Mouse (Mus musculus) limb, embryonic 13.5 days (tissue): ENCODE data around the gene Clmp. TPM values are rescaled to one million over a fixed set of nuclear protein-coding genes. Genes with fewer than 3 reads are reported as not detected.

Experiments
- ATAC-seq: fragments of 200-750 bp; cut with Nextera tagmentation; 2 replicates; pipeline ENCODE4 v1.8.0; 2017; ENCODE audit warnings: low read depth, moderate number of reproducible peaks, moderate TSS enrichment; ENCODE audit not compliant: low FRiP score
- H3K27ac ChIP-seq: fragments of 300-500 bp; sonication (generic); 2 replicates; pipeline ENCODE4 v1.5.1; 2015; ENCODE audit warnings: inconsistent platforms, mild to moderate bottlenecking, moderate library complexity
- H3K27me3 ChIP-seq: fragments of 300-500 bp; sonication (generic); 2 replicates; pipeline ENCODE4 v1.6.1; 2015; ENCODE audit warnings: mild to moderate bottlenecking, inconsistent platforms
- H3K36me3 ChIP-seq: fragments of 300-500 bp; sonication (generic); 2 replicates; pipeline ENCODE4 v1.6.1; 2015; ENCODE audit warnings: inconsistent platforms, mild to moderate bottlenecking, moderate library complexity
- H3K4me1 ChIP-seq: fragments of 300-500 bp; sonication (generic); 2 replicates; pipeline ENCODE4 v1.6.1; 2015; ENCODE audit warnings: inconsistent platforms
- H3K4me2 ChIP-seq: fragments of 300-500 bp; sonication (generic); replicated peaks from 2 replicates; pipeline ENCODE4 v1.6.1; 2015; ENCODE audit warnings: inconsistent platforms, mild to moderate bottlenecking, moderate library complexity
- H3K4me3 ChIP-seq: fragments of 300-500 bp; sonication (generic); 2 replicates; pipeline ENCODE4 v1.5.1; 2015; ENCODE audit warnings: moderate library complexity, mild to moderate bottlenecking, inconsistent platforms
- H3K9ac ChIP-seq: fragments of 300-500 bp; sonication (generic); 2 replicates; pipeline ENCODE4 v1.6.1; 2015; ENCODE audit warnings: mild to moderate bottlenecking, inconsistent platforms
- H3K9me3 ChIP-seq: fragments of 300-500 bp; sonication (generic); 2 replicates; pipeline ENCODE4 v1.6.1; 2016; ENCODE audit warnings: inconsistent platforms
- WGBS: fragments of 180-500 bp; shearing (Covaris S2); methylation state at CpG from one replicate; pipeline ENCODE4 v1.1.7; 2015; 5-methylcytosine and 5-hydroxymethylcytosine counted together
- polyA plus RNA-seq: library from polyadenylated mRNA; unstranded; fragments of >200 nt; fragmentation: Nextera tagmentation; extraction: Ambion mirVana; gene quantifications from 2 replicates; pipeline ENCODE4 v1.2.1, GENCODE M21; 2015

Clmp gene
- polyA plus RNA-seq, 1 experiment from 2014 or later = 62.8 TPM

- WGBS = 70% methylated on average over 9 of the region's 9 CpGs
- no peaks in the 10 kb centered on the region for H3K9me3 ChIP-seq
- no peak for ATAC-seq
- H3K4me3 ChIP-seq = no peak overlapping the region
- H3K27me3 ChIP-seq = no peaks in the 10 kb centered on the region
- no peaks in the 10 kb centered on the region for H3K36me3 ChIP-seq
- H3K4me1 ChIP-seq = peaks cover 1% of the 10 kb centered on the region
- no peak overlapping the region for H3K27ac ChIP-seq
- H3K9ac ChIP-seq = no peak overlapping the region
- no peak overlapping the region for H3K4me2 ChIP-seq
Measured at GRCm38 (mm10) chr9:40666190-40666803, 19.5 kb upstream of the Clmp start.

GRCm38 (mm10) chr9:40670313-40670712 is 15.4 kb upstream of the Clmp start, which contains the start of gene Gm21915:
Gene Gm21915, plus strand, starts transcription at chr9:40670613.
- no peak for ATAC-seq
- H3K4me2 ChIP-seq = no peak within 1 kb of the TSS; the same call in 1 of the 2 replicates
- H3K4me1 ChIP-seq = peaks cover 15% of the 10 kb centered on the region
- H3K27ac ChIP-seq = no peak within 1 kb of the TSS; the same call in 1 of the 2 replicates
- no peaks in the 10 kb centered on the region for H3K36me3 ChIP-seq
- no peak within 1 kb of the TSS for H3K4me3 ChIP-seq
- 83% methylated on average over 3 of the region's 3 CpGs for WGBS
- no peaks in the 10 kb centered on the region for H3K27me3 ChIP-seq
- H3K9me3 ChIP-seq = no peaks in the 10 kb centered on the region
- H3K9ac ChIP-seq = no peak within 1 kb of the TSS

DNA sequence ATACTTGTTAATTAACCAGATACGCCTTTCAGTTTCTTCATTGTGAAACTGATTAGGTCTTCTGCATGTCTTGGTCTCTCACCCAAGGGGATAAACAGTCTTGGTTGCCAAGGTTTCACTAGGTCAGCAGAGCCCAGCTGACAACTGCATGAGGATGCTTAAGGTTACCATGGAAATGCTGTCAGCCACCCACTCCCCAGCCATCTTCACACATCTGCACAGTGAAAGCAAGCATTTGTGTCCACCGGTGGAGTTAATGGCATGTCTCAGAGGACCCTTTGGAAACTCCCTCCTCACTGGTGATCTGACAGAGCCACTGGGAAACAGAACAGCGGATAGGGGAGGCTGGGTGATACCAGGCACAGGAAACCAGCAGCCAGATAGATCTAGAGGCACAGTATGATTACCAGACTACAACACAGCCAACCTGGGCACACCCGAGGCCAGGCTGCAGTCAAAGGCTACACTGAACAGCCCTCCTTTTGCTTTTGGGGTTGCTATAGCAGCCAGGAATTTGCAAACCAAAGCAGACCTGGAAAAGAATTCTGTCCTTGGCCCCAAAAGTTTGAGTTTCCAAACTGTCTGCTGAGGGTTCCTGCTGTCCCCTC is 14.3 kb upstream of the Clmp start:
- H3K27ac ChIP-seq = no peak overlapping the region; the same call in 1 of the 2 replicates
- WGBS = 42% methylated on average over 4 of the region's 4 CpGs

GRCm38 (mm10) chr9:40675203-40675958 is 10.4 kb upstream of the Clmp start:
- no peaks in the 10 kb centered on the region for H3K27me3 ChIP-seq
- no peak for ATAC-seq
- H3K4me2 ChIP-seq = no peak overlapping the region
- no peaks in the 10 kb centered on the region for H3K36me3 ChIP-seq
- WGBS = 75% methylated on average over 12 of the region's 12 CpGs
- no peak overlapping the region for H3K9ac ChIP-seq
- H3K27ac ChIP-seq = peak overlapping the region; percentile 48; the same call in 1 of the 2 replicates
- H3K9me3 ChIP-seq = no peaks in the 10 kb centered on the region
- peaks cover 35% of the 10 kb centered on the region for H3K4me1 ChIP-seq
- no peak overlapping the region for H3K4me3 ChIP-seq

More for the DNA sequence above, 14.3 kb upstream of the Clmp start:
- peak overlapping the region; percentile 2; the same call in 1 of the 2 replicates for H3K4me2 ChIP-seq
- H3K9ac ChIP-seq = no peak overlapping the region
- H3K27me3 ChIP-seq = no peaks in the 10 kb centered on the region
- no peaks in the 10 kb centered on the region for H3K36me3 ChIP-seq
- peak; percentile 83; the same call in 1 of the 2 replicates for ATAC-seq
- H3K9me3 ChIP-seq = no peaks in the 10 kb centered on the region
- peaks cover 23% of the 10 kb centered on the region for H3K4me1 ChIP-seq
- H3K4me3 ChIP-seq = no peak overlapping the region

DNA sequence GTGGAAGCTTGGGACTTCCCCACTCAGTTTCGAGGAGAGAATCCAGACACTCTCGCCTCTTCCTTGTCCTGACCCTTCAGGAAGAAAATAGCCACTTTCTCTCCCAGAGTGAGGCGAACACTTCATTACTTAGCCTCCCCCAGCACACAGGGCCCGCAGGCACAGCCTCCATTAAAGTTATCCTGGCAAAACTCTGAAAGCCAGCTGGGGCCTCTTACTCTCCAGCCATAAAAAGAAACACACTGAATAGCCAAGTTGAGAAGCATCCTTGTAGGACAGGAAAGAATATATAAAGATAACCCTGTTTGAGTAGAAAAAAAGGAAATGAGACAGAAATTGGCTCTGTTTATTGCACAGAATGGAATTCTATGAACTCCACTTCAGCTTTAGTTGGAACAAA is 7.1 kb upstream of the Clmp start:
- Histone ChIP-seq H3K9ac (no peak overlapping the region), H3K4me3 (no peak overlapping the region), H3K4me2 (no peak overlapping the region), H3K27ac (peak overlapping the region; percentile 55; the same call in 1 of the 2 replicates), H3K9me3 (no peaks in the 10 kb centered on the region), H3K27me3 (no peaks in the 10 kb centered on the region), H3K36me3 (no peaks in the 10 kb centered on the region), H3K4me1 (peaks cover 26% of the 10 kb centered on the region)
- 54% methylated on average over 4 of the region's 4 CpGs for WGBS
- no peak for ATAC-seq

GRCm38 (mm10) chr9:40686421-40686899 is 698 bp downstream of the Clmp start:
- H3K9me3 ChIP-seq = no peaks in the 10 kb centered on the region
- H3K4me3 ChIP-seq = peak overlapping the region; percentile 90
- H3K27me3 ChIP-seq = no peaks in the 10 kb centered on the region
- H3K27ac ChIP-seq = peak overlapping the region; percentile 100
- peak; percentile 76 for ATAC-seq
- 0 out of 2 replicates have a peak, but pooled peaks cover 3% of the 10 kb centered on the region for H3K36me3 ChIP-seq
- H3K4me2 ChIP-seq = peak overlapping the region; percentile 92
- under 1% methylated on average over 23 of the region's 23 CpGs for WGBS
- peak overlapping the region; percentile 98 for H3K9ac ChIP-seq
- H3K4me1 ChIP-seq = peaks cover 41% of the 10 kb centered on the region

DNA sequence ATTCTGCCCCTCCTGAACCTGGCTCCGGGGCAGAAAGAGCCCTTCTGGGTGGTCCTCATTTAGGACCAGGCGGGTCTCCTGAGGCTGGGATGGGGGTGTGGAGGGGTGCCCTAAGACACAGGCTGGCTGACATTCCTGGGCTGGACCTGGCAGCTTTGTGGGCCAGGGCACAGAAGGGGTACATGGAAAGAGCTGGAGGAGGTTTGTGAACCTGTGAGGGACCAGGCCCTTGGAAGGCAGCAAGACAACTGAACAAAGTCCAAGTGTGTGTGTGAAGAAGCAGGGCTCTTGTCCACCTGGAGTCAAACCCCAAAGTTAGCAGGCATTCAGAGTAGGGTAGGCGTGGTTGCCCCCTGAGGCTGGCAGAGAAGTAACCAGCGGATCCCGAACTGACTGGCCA is 1.3 kb downstream of the Clmp start:
- Histone ChIP-seq H3K9ac (peak overlapping the region; percentile 98), H3K4me2 (peak overlapping the region; percentile 92), H3K36me3 (0 out of 2 replicates have a peak, but pooled peaks cover 3% of the 10 kb centered on the region), H3K27ac (peak overlapping the region; percentile 100), H3K4me1 (peaks cover 47% of the 10 kb centered on the region), H3K27me3 (no peaks in the 10 kb centered on the region), H3K9me3 (no peaks in the 10 kb centered on the region), H3K4me3 (peak overlapping the region; percentile 90)
- 20% methylated on average over 5 of the region's 5 CpGs for WGBS
- ATAC-seq = no peak

DNA sequence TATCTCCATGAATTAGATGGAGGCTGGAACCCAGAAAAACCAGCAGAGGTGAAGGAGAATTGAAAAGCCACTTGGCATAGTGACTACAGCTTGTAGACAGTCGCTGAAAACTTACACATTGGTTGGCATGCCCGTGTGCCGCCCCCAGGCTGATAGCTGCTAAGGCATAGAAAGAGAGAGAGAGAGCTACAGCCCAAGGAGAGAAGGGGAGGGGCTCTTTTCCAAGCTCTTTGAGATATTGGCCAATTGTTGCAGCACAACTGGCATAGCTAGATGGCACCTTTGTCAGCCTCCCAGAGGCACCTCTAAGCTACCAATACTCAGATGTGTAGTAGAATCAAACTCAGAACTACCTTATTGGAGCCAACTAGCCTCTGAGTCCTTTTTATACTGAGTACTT is 1.8 kb downstream of the Clmp start:
- Histone ChIP-seq H3K4me2 (peak overlapping the region; percentile 92), H3K36me3 (0 out of 2 replicates have a peak, but pooled peaks cover 3% of the 10 kb centered on the region), H3K27me3 (no peaks in the 10 kb centered on the region), H3K27ac (peak overlapping the region; percentile 100; the same call in 1 of the 2 replicates), H3K4me1 (peaks cover 52% of the 10 kb centered on the region), H3K9ac (peak overlapping the region; percentile 98), H3K9me3 (no peaks in the 10 kb centered on the region), H3K4me3 (peak overlapping the region; percentile 90)
- no peak for ATAC-seq
- WGBS = 32% methylated on average over 3 of the region's 3 CpGs

- Histone ChIP-seq H3K36me3 (0 out of 2 replicates have a peak, but pooled peaks cover 6% of the 10 kb centered on the region), H3K27ac (no peak overlapping the region), H3K4me1 (peaks cover 69% of the 10 kb centered on the region), H3K9me3 (no peaks in the 10 kb centered on the region), H3K4me2 (no peak overlapping the region), H3K4me3 (no peak overlapping the region), H3K9ac (no peak overlapping the region), H3K27me3 (no peaks in the 10 kb centered on the region)
- WGBS = 92% methylated on average over 7 of the region's 7 CpGs
- ATAC-seq = no peak
Measured at GRCm38 (mm10) chr9:40690511-40690910, 4.7 kb downstream of the Clmp start.

DNA sequence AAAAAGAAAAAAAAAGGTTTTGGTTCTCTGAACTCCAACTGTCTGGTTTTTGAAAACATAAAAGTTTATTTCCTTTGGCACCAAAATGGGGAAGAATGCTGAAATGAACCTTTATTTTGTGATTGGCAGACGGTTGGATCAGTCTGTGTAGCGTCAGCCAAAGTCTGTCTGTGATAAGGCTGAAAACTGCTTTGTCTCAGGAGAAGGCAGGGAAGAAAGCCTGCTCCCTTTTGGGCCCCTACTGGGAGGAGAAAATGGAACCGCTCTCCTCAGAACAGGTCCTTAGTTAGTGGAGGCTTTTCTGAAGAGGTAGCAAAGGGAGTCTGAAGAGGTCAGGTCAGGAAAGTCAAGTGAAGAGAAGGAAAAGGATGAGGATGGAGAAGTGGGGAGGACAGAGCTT is 7.3 kb downstream of the Clmp start:
- no peak overlapping the region for H3K4me3 ChIP-seq
- WGBS = 46% methylated on average over 3 of the region's 3 CpGs
- no peaks in the 10 kb centered on the region for H3K27me3 ChIP-seq
- H3K9me3 ChIP-seq = no peaks in the 10 kb centered on the region
- peaks cover 26% of the 10 kb centered on the region for H3K36me3 ChIP-seq
- H3K4me2 ChIP-seq = no peak overlapping the region
- H3K9ac ChIP-seq = no peak overlapping the region
- no peak for ATAC-seq
- peaks cover 57% of the 10 kb centered on the region for H3K4me1 ChIP-seq
- H3K27ac ChIP-seq = no peak overlapping the region

DNA sequence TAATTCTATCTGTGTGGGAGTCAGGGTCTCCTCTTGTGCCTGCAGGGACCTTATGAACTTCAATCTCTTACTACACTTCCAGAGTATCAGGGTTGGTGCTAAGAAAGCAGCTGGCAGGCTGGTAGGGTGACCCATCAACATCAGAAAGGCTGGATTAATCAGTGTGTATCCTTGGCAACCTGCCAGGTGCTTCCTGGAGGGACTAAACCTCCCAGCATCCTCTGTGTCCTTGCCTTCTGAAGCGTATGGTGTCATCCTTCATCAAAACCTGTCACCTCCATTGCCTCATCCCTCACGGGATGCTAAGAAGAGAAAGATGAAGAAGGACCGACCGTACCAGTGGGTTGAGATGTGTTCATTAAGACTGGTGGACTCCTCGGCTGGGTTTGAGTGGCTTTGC is 8.0 kb downstream of the Clmp start:
- Histone ChIP-seq H3K9ac (no peak overlapping the region), H3K4me3 (no peak overlapping the region), H3K36me3 (peaks cover 32% of the 10 kb centered on the region), H3K4me2 (no peak overlapping the region), H3K27ac (peak overlapping the region; percentile 16; the same call in 1 of the 2 replicates), H3K27me3 (no peaks in the 10 kb centered on the region), H3K9me3 (no peaks in the 10 kb centered on the region), H3K4me1 (peaks cover 49% of the 10 kb centered on the region)
- ATAC-seq = no peak
- 81% methylated on average over 5 of the region's 5 CpGs for WGBS

GRCm38 (mm10) chr9:40694284-40694683 is 8.5 kb downstream of the Clmp start:
- Histone ChIP-seq H3K4me1 (peaks cover 49% of the 10 kb centered on the region), H3K36me3 (peaks cover 37% of the 10 kb centered on the region), H3K4me2 (no peak overlapping the region), H3K4me3 (no peak overlapping the region), H3K9ac (no peak overlapping the region), H3K27me3 (no peaks in the 10 kb centered on the region), H3K9me3 (no peaks in the 10 kb centered on the region), H3K27ac (0 out of 2 replicates have a peak overlapping the region, but pooled peaks have one; percentile 16)
- 69% methylated on average over 12 of the region's 12 CpGs for WGBS
- no peak for ATAC-seq
